Mouse (Mus musculus) bone marrow macrophage, adult 2 months (primary cell): Measurements from ENCODE around the gene Ccdc106. TPM values are rescaled to one million over a fixed set of nuclear protein-coding genes. Genes with fewer than 3 reads are reported as not detected.
A peak's percentile ranks its signal among the peaks of the same experiment; 100 is the strongest.

ENCODE experiments used
- H3K27ac ChIP-seq: 2 replicates; pipeline ENCODE4 v1.5.1; 2012; ENCODE audit warnings: low read depth, low read length; ENCODE audit not compliant: insufficient read depth
- H3K4me1 ChIP-seq: 2 replicates; pipeline ENCODE4 v1.6.1; 2012; ENCODE audit warnings: low read length; ENCODE audit not compliant: control insufficient read depth, insufficient read depth
- H3K4me3 ChIP-seq: 2 replicates; pipeline ENCODE4 v1.5.1; 2012; ENCODE audit warnings: mild to moderate bottlenecking, low read length, moderate library complexity; ENCODE audit not compliant: insufficient read depth
- CTCF ChIP-seq: IDR thresholded peaks from 2 replicates; pipeline ENCODE4 v1.5.1; 2012; ENCODE audit warnings: low read depth, mild to moderate bottlenecking, low read length, moderate library complexity
- POLR2A ChIP-seq: IDR thresholded peaks from 2 replicates; pipeline ENCODE4 v1.6.1; 2012; ENCODE audit warnings: mild to moderate bottlenecking, low read depth, low read length, borderline replicate concordance
- polyA plus RNA-seq: library from polyadenylated mRNA; stranded (reverse); fragments of >200 nt; gene quantifications from 2 replicates; pipeline ENCODE4 v1.2.4, GENCODE M21; 2012; ENCODE audit not compliant: missing spikeins, insufficient read depth, insufficient read length

The Ccdc106 gene
- polyA plus RNA-seq, 1 experiment: 0.43 TPM

- TF ChIP-seq CTCF: no peak
- TF ChIP-seq POLR2A: no peak
- H3K4me3 ChIP-seq: peak within 1 kb of the TSS; percentile 97
- peaks cover 18% of the 10 kb centered on the region for H3K4me1 ChIP-seq
- peak within 1 kb of the TSS; percentile 100 for H3K27ac ChIP-seq
Observed at GRCm38 (mm10) chr7:5015118-5016001, 5.0 kb upstream of the Ccdc106 start, which contains the start of gene Gm44973. TSS of gene Gm44973 (plus strand) at chr7:5015496.

GRCm38 (mm10) chr7:5016057-5016456 lies 4.3 kb upstream of the Ccdc106 start:
- peaks cover 18% of the 10 kb centered on the region for H3K4me1 ChIP-seq
- TF ChIP-seq POLR2A (no peak), CTCF (no peak)
- peak overlapping the region; percentile 80 for H3K27ac ChIP-seq
- H3K4me3 ChIP-seq: peak overlapping the region; percentile 94

GRCm38 (mm10) chr7:5016920-5017319 lies 3.4 kb upstream of the Ccdc106 start:
- Histone ChIP-seq H3K4me1 (peaks cover 24% of the 10 kb centered on the region), H3K27ac (no peak overlapping the region), H3K4me3 (no peak overlapping the region)
- TF ChIP-seq CTCF: no peak

- TF ChIP-seq POLR2A: no peak
- TF ChIP-seq CTCF: no peak
Observed at GRCm38 (mm10) chr7:5017352-5017751, 3.0 kb upstream of the Ccdc106 start.

GRCm38 (mm10) chr7:5017931-5018330 lies 2.4 kb upstream of the Ccdc106 start:
- Histone ChIP-seq H3K27ac (no peak overlapping the region), H3K4me1 (peaks cover 23% of the 10 kb centered on the region), H3K4me3 (no peak overlapping the region)
- no peak for TF ChIP-seq POLR2A
- TF ChIP-seq CTCF: no peak

More at GRCm38 (mm10) chr7:5017352-5017751, 3.0 kb upstream of the Ccdc106 start:
- peaks cover 24% of the 10 kb centered on the region for H3K4me1 ChIP-seq
- no peak overlapping the region for H3K27ac ChIP-seq
- H3K4me3 ChIP-seq: no peak overlapping the region

- Histone ChIP-seq H3K27ac (peak overlapping the region; percentile 88), H3K4me1 (peaks cover 18% of the 10 kb centered on the region), H3K4me3 (peak overlapping the region; percentile 93)
Observed at GRCm38 (mm10) chr7:5019576-5019975, 777 bp upstream of the Ccdc106 start.

- H3K27ac ChIP-seq: peak overlapping the region; percentile 88
- TF ChIP-seq CTCF (no peak), POLR2A (no peak)
- peak overlapping the region; percentile 93 for H3K4me3 ChIP-seq
- peaks cover 18% of the 10 kb centered on the region for H3K4me1 ChIP-seq
Observed at GRCm38 (mm10) chr7:5020685-5021084, 332 bp downstream of the Ccdc106 start.

- Histone ChIP-seq H3K4me3 (peak overlapping the region; percentile 93), H3K4me1 (peaks cover 18% of the 10 kb centered on the region), H3K27ac (peak overlapping the region; percentile 88; the same call in 1 of the 2 replicates)
- no peak for TF ChIP-seq CTCF
- no peak for TF ChIP-seq POLR2A
Observed at GRCm38 (mm10) chr7:5021197-5021596, 844 bp downstream of the Ccdc106 start.

- TF ChIP-seq POLR2A (no peak), CTCF (no peak)
- no peak overlapping the region for H3K27ac ChIP-seq
- H3K4me1 ChIP-seq: no peaks in the 10 kb centered on the region
- no peak overlapping the region for H3K4me3 ChIP-seq
Observed at GRCm38 (mm10) chr7:5029543-5029942, 9.2 kb downstream of the Ccdc106 start.

GRCm38 (mm10) chr7:5029946-5030345 lies 9.6 kb downstream of the Ccdc106 start:
- H3K4me3 ChIP-seq: no peak overlapping the region
- H3K4me1 ChIP-seq: no peaks in the 10 kb centered on the region
- no peak for TF ChIP-seq POLR2A
- TF ChIP-seq CTCF: no peak
- no peak overlapping the region for H3K27ac ChIP-seq
